Mouse (Mus musculus) lung, postnatal 0 days (tissue): ENCODE data around the gene Aipl1.

Source experiments
- CTCF ChIP-seq: IDR thresholded peaks from 2 replicates; pipeline ENCODE4 v1.5.1; 2016; ENCODE audit warnings: antibody characterized with exemption, mild to moderate bottlenecking
- EP300 ChIP-seq: IDR thresholded peaks from 2 replicates; pipeline ENCODE4 v1.6.1; 2016; ENCODE audit warnings: antibody characterized with exemption, mild to moderate bottlenecking, control low read depth

DNA sequence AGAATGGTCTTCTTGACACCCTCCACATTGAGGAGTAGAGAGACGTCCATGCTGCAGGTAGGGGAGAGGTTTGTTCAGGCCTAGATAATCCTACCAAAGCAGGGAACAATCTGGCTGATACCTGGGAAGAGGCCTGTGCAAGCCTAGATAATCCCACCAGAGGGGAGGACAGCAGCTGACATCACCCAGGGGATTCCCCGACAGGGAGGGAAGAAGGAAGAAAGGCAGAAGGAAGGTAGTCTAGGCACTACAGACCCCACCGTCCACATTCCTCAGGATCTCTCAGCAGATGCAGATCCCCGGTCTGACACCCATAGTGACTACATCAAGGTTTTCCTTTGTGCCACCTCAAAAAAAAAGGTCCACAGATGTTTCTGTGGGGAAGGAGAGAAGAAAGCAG lies at the start of gene Aipl1:
- no peak for TF ChIP-seq CTCF
- no peak for TF ChIP-seq EP300
